Mouse (Mus musculus): ENCODE results near the gene Socs7. TPM values are rescaled to one million over a fixed set of nuclear protein-coding genes. Genes with fewer than 3 reads are reported as not detected.

Gene Socs7
- polyA plus RNA-seq, 1 experiment, result 4.6 TPM

GRCm38 (mm10) chr11:97447979-97448378 is 85.6 kb downstream of the Socs7 start:
- 0 out of 2 replicates have a peak, but pooled peaks cover 3% of the 10 kb centered on the region for H3K27me3 ChIP-seq (ENCODE audit: control insufficient read depth, insufficient read depth, low read length)
- peaks cover 7% of the 10 kb centered on the region; the same call in 1 of the 2 replicates for H3K4me1 ChIP-seq (ENCODE audit: control insufficient read depth, insufficient read depth, insufficient read length, low read length)
- no peak for TF ChIP-seq CTCF (IDR thresholded peaks at IDR 0.05; ENCODE audit: extremely low read depth, insufficient read length, insufficient replicate concordance, low read depth, low read length)
- no peak for TF ChIP-seq POLR2A (IDR thresholded peaks at IDR 0.05; ENCODE audit: low read depth, low read length)
- WGBS, result 68% methylated on average over 7 of the region's 7 CpGs
- H3K27ac ChIP-seq (ENCODE audit: insufficient read depth, low read depth, low read length), result no peak overlapping the region
- H3K4me3 ChIP-seq (ENCODE audit: low read depth, low read length), result no peak overlapping the region
- no peaks in the 10 kb centered on the region; the same call in 1 of the 2 replicates for H3K36me3 ChIP-seq (ENCODE audit: control insufficient read depth, insufficient read depth, low read length)

Other genes with a start within 250 kb of the Socs7 start
- gene Tbx21, start 247.2 kb upstream of the Socs7 start, polyA plus RNA-seq (2012; rRNA removed), result 1.0 and 2.3 TPM in 2 replicates
- gene Tbkbp1, start 211.1 kb upstream of the Socs7 start, polyA plus RNA-seq (2012; rRNA removed), result 7.5 and 11.4 TPM in 2 replicates
- 7.5 and 13.5 TPM in 2 replicates for gene Kpnb1, start 174.7 kb upstream of the Socs7 start, polyA plus RNA-seq (2012; rRNA removed)
- 16.2 and 27.3 TPM in 2 replicates for gene Npepps, start 81.9 kb upstream of the Socs7 start, polyA plus RNA-seq (2012; rRNA removed)
- gene Mrpl45, start 46.8 kb upstream of the Socs7 start, polyA plus RNA-seq (2012; rRNA removed), result 4.9 and 8.6 TPM in 2 replicates
- gene Gpr179, start 10.5 kb upstream of the Socs7 start, polyA plus RNA-seq (2012; rRNA removed), result 0.03 TPM in 2 replicates
- 11.1 and 12.1 TPM in 2 replicates for gene Arhgap23, start 53.0 kb downstream of the Socs7 start, polyA plus RNA-seq (2012; rRNA removed)
- not detected in 2 replicates for gene 4933428G20Rik, start 137.8 kb downstream of the Socs7 start, polyA plus RNA-seq (2012; rRNA removed)
- 0.43 and 0.53 TPM in 2 replicates for gene Srcin1, start 213.6 kb downstream of the Socs7 start, polyA plus RNA-seq (2012; rRNA removed)